Mouse (Mus musculus): ENCODE measurements around the gene Gdi1. TPM values are rescaled to one million over a fixed set of nuclear protein-coding genes. Genes with fewer than 3 reads are reported as not detected.

Gdi1 gene
- polyA plus RNA-seq, 1 experiment from 2014 or later: 748 TPM

- WGBS: 24% methylated on average over 39 of the region's 39 CpGs
Measured at GRCm38 (mm10) chrX:74282395-74283091, 22.3 kb upstream of the Gdi1 start.

GRCm38 (mm10) chrX:74283092-74283437 is 21.7 kb upstream of the Gdi1 start:
- Histone ChIP-seq H3K4me1 (0 out of 2 replicates have a peak, but pooled peaks cover 7% of the 10 kb centered on the region), H3K9ac (peak overlapping the region; percentile 69), H3K36me3 (no peaks in the 10 kb centered on the region), H3K9me3 (no peaks in the 10 kb centered on the region), H3K4me2 (replicated peaks) (peak overlapping the region; percentile 70), H3K27ac (no peak overlapping the region), H3K27me3 (replicated peaks) (no peaks in the 10 kb centered on the region), H3K4me3 (peak overlapping the region; percentile 57)
- WGBS: 43% methylated on average over 5 of the region's 5 CpGs
- no peak; the same call in 1 of the 2 replicates for ATAC-seq (ENCODE audit: low FRiP score, low read depth)

More at GRCm38 (mm10) chrX:74282395-74283091, 22.3 kb upstream of the Gdi1 start:
- Histone ChIP-seq H3K4me2 (replicated peaks) (peak overlapping the region; percentile 70), H3K4me3 (peak overlapping the region; percentile 57), H3K9ac (peak overlapping the region; percentile 69), H3K27me3 (replicated peaks) (no peaks in the 10 kb centered on the region), H3K36me3 (no peaks in the 10 kb centered on the region), H3K4me1 (0 out of 2 replicates have a peak, but pooled peaks cover 7% of the 10 kb centered on the region), H3K9me3 (no peaks in the 10 kb centered on the region), H3K27ac (no peak overlapping the region)
- ATAC-seq (ENCODE audit: low FRiP score, low read depth): peak; percentile 85

GRCm38 (mm10) chrX:74293431-74293830 is 11.4 kb upstream of the Gdi1 start:
- no peak overlapping the region for H3K9ac ChIP-seq
- no peak overlapping the region for H3K27ac ChIP-seq
- no peaks in the 10 kb centered on the region for H3K9me3 ChIP-seq
- no peaks in the 10 kb centered on the region for H3K27me3 ChIP-seq (replicated peaks)
- H3K4me3 ChIP-seq: no peak overlapping the region
- no peaks in the 10 kb centered on the region for H3K4me1 ChIP-seq
- no peak for ATAC-seq (ENCODE audit: low FRiP score, low read depth)
- peaks cover 8% of the 10 kb centered on the region; the same call in 1 of the 2 replicates for H3K36me3 ChIP-seq
- 77% methylated on average over 4 of the region's 4 CpGs for WGBS
- H3K4me2 ChIP-seq (replicated peaks): no peak overlapping the region

GRCm38 (mm10) chrX:74296538-74297448 is 8.0 kb upstream of the Gdi1 start, which contains the start of gene Atp6ap1:
Gene Atp6ap1 (plus strand): TSS chrX:74297097.
- peaks cover 18% of the 10 kb centered on the region for H3K36me3 ChIP-seq
- WGBS: 18% methylated on average over 37 of the region's 37 CpGs
- H3K4me1 ChIP-seq: no peaks in the 10 kb centered on the region
- no peaks in the 10 kb centered on the region for H3K9me3 ChIP-seq
- H3K27ac ChIP-seq: no peak within 1 kb of the TSS
- peak within 1 kb of the TSS; percentile 75 for H3K9ac ChIP-seq
- peak within 1 kb of the TSS; percentile 63 for H3K4me3 ChIP-seq
- peak within 1 kb of the TSS; percentile 67 for H3K4me2 ChIP-seq (replicated peaks)
- no peaks in the 10 kb centered on the region for H3K27me3 ChIP-seq (replicated peaks)
- peak; percentile 97 for ATAC-seq (ENCODE audit: low FRiP score, low read depth)

- H3K36me3 ChIP-seq: peaks cover 24% of the 10 kb centered on the region
- no peaks in the 10 kb centered on the region for H3K27me3 ChIP-seq (replicated peaks)
- no peak for ATAC-seq (ENCODE audit: low FRiP score, low read depth)
- no peak overlapping the region for H3K4me2 ChIP-seq (replicated peaks)
- H3K9me3 ChIP-seq: no peaks in the 10 kb centered on the region
- H3K27ac ChIP-seq: no peak overlapping the region
- no peaks in the 10 kb centered on the region for H3K4me1 ChIP-seq
- WGBS: 100% methylated on average over 1 of the region's 1 CpGs
- no peak overlapping the region for H3K9ac ChIP-seq
- H3K4me3 ChIP-seq: no peak overlapping the region
Measured at GRCm38 (mm10) chrX:74298348-74298747, 6.5 kb upstream of the Gdi1 start.

- 85% methylated on average over 3 of the region's 3 CpGs for WGBS
- ATAC-seq (ENCODE audit: low FRiP score, low read depth): no peak
- no peaks in the 10 kb centered on the region for H3K9me3 ChIP-seq
- no peak overlapping the region for H3K4me2 ChIP-seq (replicated peaks)
- no peak overlapping the region for H3K27ac ChIP-seq
- H3K4me3 ChIP-seq: no peak overlapping the region
- H3K36me3 ChIP-seq: peaks cover 29% of the 10 kb centered on the region
- H3K27me3 ChIP-seq (replicated peaks): no peaks in the 10 kb centered on the region
- no peak overlapping the region for H3K9ac ChIP-seq
- no peaks in the 10 kb centered on the region for H3K4me1 ChIP-seq
Measured at GRCm38 (mm10) chrX:74299721-74300120, 5.1 kb upstream of the Gdi1 start.

GRCm38 (mm10) chrX:74312540-74313464 is 8.0 kb downstream of the Gdi1 start, which contains the start of gene Fam50a:
Gene Fam50a (plus strand): TSS chrX:74313033.
- Histone ChIP-seq H3K4me2 (replicated peaks) (peak within 1 kb of the TSS; percentile 71), H3K9ac (peak within 1 kb of the TSS; percentile 77), H3K9me3 (no peaks in the 10 kb centered on the region), H3K27me3 (replicated peaks) (no peaks in the 10 kb centered on the region), H3K4me3 (peak within 1 kb of the TSS; percentile 52), H3K4me1 (peaks cover 3% of the 10 kb centered on the region; the same call in 1 of the 2 replicates), H3K27ac (peak within 1 kb of the TSS; percentile 53), H3K36me3 (peaks cover 21% of the 10 kb centered on the region)
- WGBS: 21% methylated on average over 59 of the region's 59 CpGs
- ATAC-seq (ENCODE audit: low FRiP score, low read depth): peak; percentile 96

- 10% methylated on average over 21 of the region's 30 CpGs for WGBS
- peak within 1 kb of the TSS; percentile 64 for H3K9ac ChIP-seq
Measured at GRCm38 (mm10) chrX:74328725-74329161, 23.9 kb downstream of the Gdi1 start, which contains the start of gene Plxna3. Gene Plxna3 (plus strand): TSS chrX:74329066.

GRCm38 (mm10) chrX:74329215-74329671 is 24.4 kb downstream of the Gdi1 start:
- Histone ChIP-seq H3K36me3 (peaks cover 18% of the 10 kb centered on the region), H3K4me2 (replicated peaks) (peak overlapping the region; percentile 64), H3K4me3 (peak overlapping the region; percentile 53), H3K27ac (no peak overlapping the region), H3K9ac (peak overlapping the region; percentile 64), H3K27me3 (replicated peaks) (no peaks in the 10 kb centered on the region), H3K4me1 (peaks cover 22% of the 10 kb centered on the region), H3K9me3 (no peaks in the 10 kb centered on the region)
- WGBS: 26% methylated on average over 10 of the region's 10 CpGs
- ATAC-seq (ENCODE audit: low FRiP score, low read depth): peak; percentile 57

More at GRCm38 (mm10) chrX:74328725-74329161, 23.9 kb downstream of the Gdi1 start, which contains the start of gene Plxna3:
- H3K9me3 ChIP-seq: no peaks in the 10 kb centered on the region
- ATAC-seq (ENCODE audit: low FRiP score, low read depth): peak; percentile 95
- H3K4me1 ChIP-seq: peaks cover 22% of the 10 kb centered on the region
- peaks cover 13% of the 10 kb centered on the region; the same call in 1 of the 2 replicates for H3K36me3 ChIP-seq
- H3K27me3 ChIP-seq (replicated peaks): no peaks in the 10 kb centered on the region
- peak within 1 kb of the TSS; percentile 53 for H3K4me3 ChIP-seq
- no peak within 1 kb of the TSS; the same call in 1 of the 2 replicates for H3K27ac ChIP-seq
- peak within 1 kb of the TSS; percentile 64 for H3K4me2 ChIP-seq (replicated peaks)

GRCm38 (mm10) chrX:74330166-74330930 is 25.6 kb downstream of the Gdi1 start:
- Histone ChIP-seq H3K27me3 (replicated peaks) (no peaks in the 10 kb centered on the region), H3K4me1 (peaks cover 22% of the 10 kb centered on the region), H3K9ac (peak overlapping the region; percentile 64), H3K9me3 (no peaks in the 10 kb centered on the region), H3K27ac (no peak overlapping the region; the same call in 1 of the 2 replicates), H3K36me3 (peaks cover 25% of the 10 kb centered on the region), H3K4me3 (peak overlapping the region; percentile 53), H3K4me2 (replicated peaks) (peak overlapping the region; percentile 64)
- WGBS: 44% methylated on average over 2 of the region's 2 CpGs
- no peak for ATAC-seq (ENCODE audit: low FRiP score, low read depth)
